Mouse (Mus musculus): ENCODE data around the gene Peli1.

DNA sequence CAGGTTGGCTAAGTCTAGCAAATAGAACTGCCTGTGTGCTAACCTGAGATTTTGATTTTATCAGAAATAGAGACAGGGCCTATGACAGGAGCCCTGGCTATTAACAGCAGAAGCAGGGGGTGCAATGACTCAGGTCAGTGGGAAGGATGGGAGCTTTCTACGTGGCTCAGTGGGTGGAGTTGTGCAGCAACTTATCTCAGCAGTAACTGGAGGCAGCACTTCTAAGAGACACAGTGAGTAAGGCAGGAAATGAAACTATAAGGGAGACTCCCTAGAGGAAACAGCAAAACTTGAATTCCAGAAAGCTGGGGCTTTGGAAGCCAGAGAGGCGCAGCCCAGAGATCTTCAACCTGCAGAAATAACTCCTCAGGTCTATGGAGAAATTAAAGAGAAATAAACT, 8.4 kb upstream of the Peli1 start:
- TF ChIP-seq CTCF (IDR thresholded peaks at IDR 0.05; ENCODE audit: control insufficient read depth, insufficient read depth, insufficient read length) (no peak), MAX (IDR thresholded peaks at IDR 0.05) (no peak), USF1 (IDR thresholded peaks at IDR 0.05; ENCODE audit: low read depth) (no peak), MYOD1 (IDR thresholded peaks at IDR 0.05; ENCODE audit: control insufficient read depth, insufficient read length, low read depth) (no peak), FOSL1 (IDR thresholded peaks at IDR 0.05; ENCODE audit: insufficient read depth, low read length, poor library complexity, severe bottlenecking) (no peak)

All from C2C12 (cell line).